Mouse (Mus musculus): ENCODE results near the gene Rbpms2. TPM values are rescaled to one million over a fixed set of nuclear protein-coding genes. Genes with fewer than 3 reads are reported as not detected.

The Rbpms2 gene
- polyA plus RNA-seq, 1 experiment: 32.1 TPM

DNA sequence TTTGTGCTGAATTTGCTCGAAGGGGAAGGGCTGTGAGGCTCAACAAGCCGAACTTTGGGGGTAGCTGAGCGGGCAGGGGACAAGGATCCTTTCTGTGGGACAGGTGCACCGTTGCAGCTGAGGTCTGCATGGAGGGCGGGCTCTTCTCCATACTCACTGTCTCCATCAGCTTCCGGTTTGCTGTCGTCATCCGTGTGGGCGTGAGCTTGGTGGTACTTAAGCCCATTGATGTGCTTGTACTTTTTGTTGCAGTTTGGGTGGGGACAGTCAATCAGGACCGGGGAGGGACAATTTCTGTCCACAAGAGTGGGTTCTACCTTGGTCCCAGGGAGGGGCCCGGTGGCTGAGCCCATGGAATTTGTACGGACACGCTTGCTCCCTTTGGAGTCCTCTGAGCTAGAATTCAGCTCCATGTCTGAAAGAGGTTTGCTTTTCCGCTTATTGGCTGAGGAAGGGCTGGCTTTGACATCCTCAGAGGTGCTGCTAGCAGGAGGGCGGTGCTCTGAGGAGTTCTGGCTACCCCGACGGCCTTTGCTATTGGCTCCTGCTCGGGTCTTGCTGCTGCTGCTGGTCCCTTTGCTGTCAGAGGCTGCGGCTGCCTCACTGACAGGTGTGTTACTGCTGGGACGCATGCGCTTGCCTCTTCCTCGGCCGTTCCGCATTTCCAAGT lies 74.6 kb downstream of the Rbpms2 start:
- no peak overlapping the region for H3K4me2 ChIP-seq (ENCODE audit: low read depth)
- H3K79me2 ChIP-seq (ENCODE audit: control insufficient read depth, insufficient read depth): no peaks in the 10 kb centered on the region
- TF ChIP-seq USF1 (IDR thresholded peaks at IDR 0.05; ENCODE audit: low read depth) (no peak), E2F4 (IDR thresholded peaks at IDR 0.05; ENCODE audit: insufficient read depth) (no peak), TCF3 (IDR thresholded peaks at IDR 0.05; ENCODE audit: insufficient read length, low read depth) (no peak), REST (IDR thresholded peaks at IDR 0.05; ENCODE audit: insufficient read depth, insufficient read length) (no peak), SRF (IDR thresholded peaks at IDR 0.05; ENCODE audit: control insufficient read depth, insufficient read length, low read depth) (no peak), MAX (IDR thresholded peaks at IDR 0.05; ENCODE audit: low read depth) (no peak), MYOD1 (IDR thresholded peaks at IDR 0.05; ENCODE audit: control insufficient read depth in 1 of 3, insufficient read length in 2 of 3, low read depth in 2 of 3) (no peak), POLR2A (IDR thresholded peaks at IDR 0.05; ENCODE audit: insufficient read length, low read depth) (no peak), MYOG (IDR thresholded peaks at IDR 0.05; ENCODE audit: control insufficient read depth in 1 of 3, insufficient read depth in 1 of 3, insufficient read length in 2 of 3, low read depth in 2 of 3) (no peak), TCF12 (IDR thresholded peaks at IDR 0.05; ENCODE audit: insufficient read depth, poor library complexity, severe bottlenecking) (no peak), POLR2AphosphoS2 (IDR thresholded peaks at IDR 0.05; ENCODE audit: insufficient read length, low read depth) (no peak), CEBPB (IDR thresholded peaks at IDR 0.05; ENCODE audit: insufficient read depth, poor library complexity, severe bottlenecking) (no peak)
- H3K4me3 ChIP-seq: no peak overlapping the region
- no peaks in the 10 kb centered on the region for H3K27me3 ChIP-seq (ENCODE audit: control insufficient read depth, insufficient read depth, insufficient read length)
- no peak overlapping the region for H3ac ChIP-seq (ENCODE audit: control insufficient read depth, insufficient read length)
- peaks cover 21% of the 10 kb centered on the region for H3K36me3 ChIP-seq (ENCODE audit: control insufficient read depth, insufficient read depth)

Other genes with a start within 250 kb of the Rbpms2 start
- 0.31 TPM for gene Kbtbd13, start 238.0 kb upstream of the Rbpms2 start, polyA plus RNA-seq (2012; fragmentation: generic; extraction: Trizol)
- gene Rasl12, start 231.1 kb upstream of the Rbpms2 start, polyA plus RNA-seq (2012; fragmentation: generic; extraction: Trizol): 0.11 TPM
- gene Slc51b, start 206.7 kb upstream of the Rbpms2 start, polyA plus RNA-seq (2012; fragmentation: generic; extraction: Trizol): not detected
- gene Mtfmt, start 193.9 kb upstream of the Rbpms2 start, polyA plus RNA-seq (2012; fragmentation: generic; extraction: Trizol): 6.3 TPM
- 101 TPM for gene Spg21, start 168.7 kb upstream of the Rbpms2 start, polyA plus RNA-seq (2012; fragmentation: generic; extraction: Trizol)
- 0.02 TPM for gene Ankdd1a, start 109.5 kb upstream of the Rbpms2 start, polyA plus RNA-seq (2012; fragmentation: generic; extraction: Trizol)
- gene Plekho2, start 49.6 kb upstream of the Rbpms2 start, polyA plus RNA-seq (2012; fragmentation: generic; extraction: Trizol): 14.6 TPM
- 6.9 TPM for gene Pif1, start 42.5 kb upstream of the Rbpms2 start, polyA plus RNA-seq (2012; fragmentation: generic; extraction: Trizol)
- 140 TPM for gene Oaz2, start 38.4 kb downstream of the Rbpms2 start, polyA plus RNA-seq (2012; fragmentation: generic; extraction: Trizol)
- 11.1 TPM for gene Zfp609, start 197.9 kb downstream of the Rbpms2 start, polyA plus RNA-seq (2012; fragmentation: generic; extraction: Trizol)

Measured in myocyte (in vitro differentiated cells).